Mouse (Mus musculus) C2C12 (cell line): ENCODE measurements around the gene Fam3c. TPM values are rescaled to one million over a fixed set of nuclear protein-coding genes. Genes with fewer than 3 reads are reported as not detected.

Experiments
- H3K27me3 ChIP-seq: one replicate; pipeline ENCODE4 v1.6.1; 2011; ENCODE audit not compliant: control insufficient read depth, insufficient read depth, insufficient read length
- H3K36me3 ChIP-seq: one replicate; pipeline ENCODE4 v1.6.1; 2011; ENCODE audit not compliant: control insufficient read depth, insufficient read depth
- H3K4me3 ChIP-seq: one replicate; pipeline ENCODE4 v1.5.1; 2011; ENCODE audit warnings: mild to moderate bottlenecking, control low read depth; ENCODE audit not compliant: poor library complexity, insufficient read depth, severe bottlenecking
- H3K79me2 ChIP-seq: one replicate; pipeline ENCODE4 v1.6.1; 2011; ENCODE audit not compliant: control insufficient read depth, insufficient read depth
- H3K79me3 ChIP-seq: one replicate; pipeline ENCODE4 v1.6.1; 2011; ENCODE audit warnings: low read depth, control low read depth
- H3ac ChIP-seq: one replicate; pipeline ENCODE3; 2011; ENCODE audit warnings: low read depth; ENCODE audit not compliant: control insufficient read depth, insufficient read length
- CEBPB ChIP-seq: IDR thresholded peaks from one replicate; pipeline ENCODE4 v1.6.1; 2011; ENCODE audit warnings: low read depth, mild to moderate bottlenecking, control low read depth, moderate library complexity
- CTCF ChIP-seq: IDR thresholded peaks from one replicate; pipeline ENCODE4 v1.5.1; 2011; ENCODE audit not compliant: control insufficient read depth, insufficient read depth, insufficient read length
- FOSL1 ChIP-seq: IDR thresholded peaks from one replicate; pipeline ENCODE4 v1.8.0; 2011; ENCODE audit warnings: mild to moderate bottlenecking, low read length; ENCODE audit not compliant: poor library complexity, insufficient read depth, severe bottlenecking
- MAX ChIP-seq: IDR thresholded peaks from one replicate; pipeline ENCODE4 v1.6.1; 2011; ENCODE audit warnings: mild to moderate bottlenecking, control low read depth
- MYOD1 ChIP-seq: IDR thresholded peaks from one replicate; pipeline ENCODE4 v1.6.1; 2011; ENCODE audit warnings: low read depth; ENCODE audit not compliant: control insufficient read depth, insufficient read length
- MYOG ChIP-seq: IDR thresholded peaks from one replicate; pipeline ENCODE4 v1.6.1; 2011; ENCODE audit not compliant: control insufficient read depth, insufficient read length; ENCODE audit errors: extremely low read depth
- USF1 ChIP-seq: IDR thresholded peaks from one replicate; pipeline ENCODE4 v1.6.1; 2011; ENCODE audit warnings: low read depth, mild to moderate bottlenecking, control low read depth, moderate library complexity
- polyA plus RNA-seq: library from polyadenylated mRNA; unstranded; fragments of >200 nt; fragmentation: generic; extraction: Trizol; gene quantifications from one replicate; pipeline ENCODE4 v1.2.1, GENCODE M21; 2012; ENCODE audit warnings: missing spikeins

Gene Fam3c
- polyA plus RNA-seq, 1 experiment, result 19.0 TPM

- Histone ChIP-seq H3K79me3 (no peaks in the 10 kb centered on the region), H3K79me2 (no peaks in the 10 kb centered on the region), H3ac (no peak overlapping the region), H3K36me3 (no peaks in the 10 kb centered on the region), H3K4me3 (no peak overlapping the region), H3K27me3 (no peaks in the 10 kb centered on the region)
- TF ChIP-seq CEBPB (no peak), MAX (no peak), FOSL1 (no peak), USF1 (no peak), MYOG (no peak), MYOD1 (no peak), CTCF (no peak)
These were observed 59.0 kb downstream of the Fam3c start for GRCm38 (mm10) chr6:22297028-22297427.

- Histone ChIP-seq H3K79me3 (no peaks in the 10 kb centered on the region), H3K36me3 (no peaks in the 10 kb centered on the region), H3ac (no peak overlapping the region), H3K27me3 (no peaks in the 10 kb centered on the region), H3K79me2 (no peaks in the 10 kb centered on the region), H3K4me3 (no peak overlapping the region)
- TF ChIP-seq CTCF (no peak), USF1 (no peak), MYOG (no peak), FOSL1 (no peak), MAX (no peak), MYOD1 (no peak), CEBPB (no peak)
These were observed 62.1 kb downstream of the Fam3c start for GRCm38 (mm10) chr6:22293922-22294321.

GRCm38 (mm10) chr6:22292056-22292455 lies 64.0 kb downstream of the Fam3c start:
- no peak overlapping the region for H3ac ChIP-seq
- H3K36me3 ChIP-seq, result no peaks in the 10 kb centered on the region
- no peak for TF ChIP-seq CEBPB
- no peak overlapping the region for H3K4me3 ChIP-seq
- no peaks in the 10 kb centered on the region for H3K79me2 ChIP-seq
- no peaks in the 10 kb centered on the region for H3K27me3 ChIP-seq
- H3K79me3 ChIP-seq, result no peaks in the 10 kb centered on the region

GRCm38 (mm10) chr6:22290790-22291189 lies 65.3 kb downstream of the Fam3c start:
- no peak overlapping the region for H3K4me3 ChIP-seq
- no peaks in the 10 kb centered on the region for H3K27me3 ChIP-seq
- no peak overlapping the region for H3ac ChIP-seq
- no peaks in the 10 kb centered on the region for H3K79me2 ChIP-seq
- no peaks in the 10 kb centered on the region for H3K79me3 ChIP-seq
- TF ChIP-seq MYOD1 (no peak), CTCF (no peak)
- no peaks in the 10 kb centered on the region for H3K36me3 ChIP-seq

GRCm38 (mm10) chr6:22289461-22290021 lies 66.5 kb downstream of the Fam3c start:
- no peak for TF ChIP-seq MAX
- TF ChIP-seq CEBPB, result no peak
- TF ChIP-seq CTCF, result no peak
- TF ChIP-seq USF1, result no peak
- no peak for TF ChIP-seq FOSL1
- H3K27me3 ChIP-seq, result no peaks in the 10 kb centered on the region
- H3K79me2 ChIP-seq, result no peaks in the 10 kb centered on the region
- no peaks in the 10 kb centered on the region for H3K36me3 ChIP-seq
- no peak overlapping the region for H3K4me3 ChIP-seq
- H3ac ChIP-seq, result no peak overlapping the region
- H3K79me3 ChIP-seq, result no peaks in the 10 kb centered on the region

GRCm38 (mm10) chr6:22288737-22289460 lies 67.1 kb downstream of the Fam3c start:
- Histone ChIP-seq H3K79me3 (no peaks in the 10 kb centered on the region), H3K79me2 (no peaks in the 10 kb centered on the region), H3K4me3 (no peak overlapping the region), H3ac (no peak overlapping the region), H3K36me3 (no peaks in the 10 kb centered on the region), H3K27me3 (no peaks in the 10 kb centered on the region)
- TF ChIP-seq USF1 (no peak), MAX (no peak), MYOD1 (no peak), CEBPB (no peak), FOSL1 (no peak), MYOG (no peak), CTCF (no peak)
